Mouse (Mus musculus) G1E-ER4 (cell line): ENCODE data around the gene Adam8. TPM values are rescaled to one million over a fixed set of nuclear protein-coding genes. Genes with fewer than 3 reads are reported as not detected.

Source experiments
- GATA1 ChIP-seq: IDR thresholded peaks from one replicate; pipeline ENCODE4 v1.8.0; 2012; ENCODE audit warnings: low read length, inconsistent platforms
- polyA plus RNA-seq: library from polyadenylated mRNA; stranded (reverse); fragments of >175 nt; gene quantifications from 2 replicates; pipeline ENCODE4 v1.2.3, GENCODE M21; 2012

The Adam8 gene
- polyA plus RNA-seq, 1 experiment, result 0.04 TPM

- no peak for TF ChIP-seq GATA1
Observed at GRCm38 (mm10) chr7:139963814-139964213, 28.5 kb downstream of the Adam8 start.

GRCm38 (mm10) chr7:139961141-139961540 is 31.2 kb downstream of the Adam8 start:
- no peak for TF ChIP-seq GATA1

GRCm38 (mm10) chr7:139957958-139958357 is 34.4 kb downstream of the Adam8 start:
- no peak for TF ChIP-seq GATA1

GRCm38 (mm10) chr7:139957437-139957836 is 34.9 kb downstream of the Adam8 start:
- TF ChIP-seq GATA1, result no peak

GRCm38 (mm10) chr7:139956658-139957057 is 35.7 kb downstream of the Adam8 start:
- no peak for TF ChIP-seq GATA1

- no peak for TF ChIP-seq GATA1
Observed at GRCm38 (mm10) chr7:139955505-139955904, 36.9 kb downstream of the Adam8 start.

- no peak for TF ChIP-seq GATA1
Observed at GRCm38 (mm10) chr7:139951991-139952633, 40.2 kb downstream of the Adam8 start.

- no peak for TF ChIP-seq GATA1
Observed at GRCm38 (mm10) chr7:139951079-139951478, 41.3 kb downstream of the Adam8 start.

- TF ChIP-seq GATA1, result no peak
Observed at GRCm38 (mm10) chr7:139950283-139950971, 41.9 kb downstream of the Adam8 start.

GRCm38 (mm10) chr7:139949893-139950282 is 42.5 kb downstream of the Adam8 start:
- no peak for TF ChIP-seq GATA1

GRCm38 (mm10) chr7:139946032-139946431 is 46.3 kb downstream of the Adam8 start:
- no peak for TF ChIP-seq GATA1

- TF ChIP-seq GATA1, result no peak
Observed at GRCm38 (mm10) chr7:139945516-139945915, 46.8 kb downstream of the Adam8 start.

- no peak for TF ChIP-seq GATA1
Observed at GRCm38 (mm10) chr7:139944291-139945240, 47.8 kb downstream of the Adam8 start.

- TF ChIP-seq GATA1, result no peak
Observed at GRCm38 (mm10) chr7:139943674-139944281, 48.6 kb downstream of the Adam8 start, which contains the start of gene Utf1. Gene Utf1, plus strand, starts transcription at chr7:139943789.

- no peak for TF ChIP-seq GATA1
Observed at GRCm38 (mm10) chr7:139940476-139941209, 51.7 kb downstream of the Adam8 start.
